ENCODE assay signal across 11 mouse cellular contexts in genomic region chr3:35723586-35724322, GRCm38 (mm10). TPM values are rescaled to one million over a fixed set of nuclear protein-coding genes. Genes with fewer than 3 reads are reported as not detected.
DNase-seq lines count a peak whose midpoint lies in the region; ATAC-seq and TF ChIP-seq lines count a peak whose summit lies in the region.
"Had no signal": no experiment of that assay in that cellular context is flagged by ENCODE, and none has a peak within 500 bp of the region (broad histone marks: within the 10 kb centered on the region; RNA-seq: fewer than 3 reads in every experiment).

No protein-coding gene starts in this region.

- 50% methylated on average over 9 of the region's 9 CpGs for WGBS in forebrain, postnatal 0 days
- 61% methylated on average over 9 of the region's 9 CpGs for WGBS in forebrain, embryonic 14.5 days
- 51% methylated on average over 9 of the region's 9 CpGs for WGBS in hindbrain, embryonic 14.5 days

- no peaks in the 10 kb centered on the region for H3K9me3 ChIP-seq in forebrain, postnatal 0 days (ENCODE audit: low read length)
- H3K9me3 ChIP-seq in forebrain, embryonic 14.5 days (replicated peaks; ENCODE audit: control insufficient read depth, low read length), result no peaks in the 10 kb centered on the region
- no peaks in the 10 kb centered on the region for H3K9me3 ChIP-seq in E14TG2a.4 (ENCODE audit: low read length)
- no peaks in the 10 kb centered on the region for H3K9me3 ChIP-seq in hindbrain, embryonic 14.5 days (ENCODE audit: control insufficient read depth, low read length)
- H3K9me3 ChIP-seq: midbrain, embryonic 12.5 days had no signal

- H3K27ac ChIP-seq in forebrain, postnatal 0 days (ENCODE audit: low read depth, low read length), result no peak overlapping the region
- no peak overlapping the region for H3K27ac ChIP-seq in forebrain, embryonic 14.5 days (ENCODE audit: low read depth, low read length)
- no peak overlapping the region for H3K27ac ChIP-seq in hindbrain, embryonic 14.5 days
- H3K27ac ChIP-seq: midbrain, embryonic 12.5 days had no signal

- no peaks in the 10 kb centered on the region for H3K36me3 ChIP-seq in forebrain, postnatal 0 days (ENCODE audit: insufficient read depth)
- H3K36me3 ChIP-seq in forebrain, embryonic 14.5 days (ENCODE audit: control insufficient read depth, insufficient read depth, low read length), result no peaks in the 10 kb centered on the region
- H3K36me3 ChIP-seq in E14TG2a.4 (ENCODE audit: insufficient read depth, low read length), result no peaks in the 10 kb centered on the region
- H3K36me3 ChIP-seq in hindbrain, embryonic 14.5 days (replicated peaks; ENCODE audit: control insufficient read depth, insufficient read depth), result no peaks in the 10 kb centered on the region
- H3K36me3 ChIP-seq: midbrain, embryonic 12.5 days had no signal

- no peak overlapping the region for H3K9ac ChIP-seq in forebrain, postnatal 0 days
- H3K9ac ChIP-seq in forebrain, embryonic 14.5 days (ENCODE audit: low read length), result no peak overlapping the region
- no peak overlapping the region for H3K9ac ChIP-seq in hindbrain, embryonic 14.5 days
- H3K9ac ChIP-seq: midbrain, embryonic 12.5 days had no signal

- peak; percentile 93 for ATAC-seq in forebrain, postnatal 0 days
- no peak for ATAC-seq in forebrain, embryonic 14.5 days
- no peak for ATAC-seq in hindbrain, embryonic 14.5 days (ENCODE audit: low FRiP score)

- H3K4me3 ChIP-seq in forebrain, postnatal 0 days (ENCODE audit: low read depth, low read length), result no peak overlapping the region
- no peak overlapping the region for H3K4me3 ChIP-seq in forebrain, embryonic 14.5 days (ENCODE audit: low read depth, low read length)
- H3K4me3 ChIP-seq in E14TG2a.4 (replicated peaks; ENCODE audit: low read length), result peak overlapping the region; percentile 63
- no peak overlapping the region for H3K4me3 ChIP-seq in hindbrain, embryonic 14.5 days (replicated peaks; ENCODE audit: low read length)
- H3K4me3 ChIP-seq: midbrain, embryonic 12.5 days had no signal

- no peaks in the 10 kb centered on the region for H3K27me3 ChIP-seq in forebrain, postnatal 0 days (ENCODE audit: insufficient read depth, low read length)
- no peaks in the 10 kb centered on the region for H3K27me3 ChIP-seq in forebrain, embryonic 14.5 days (replicated peaks; ENCODE audit: control insufficient read depth, insufficient read depth, low read length)
- H3K27me3 ChIP-seq in E14TG2a.4 (ENCODE audit: insufficient read depth, low read length), result no peaks in the 10 kb centered on the region
- no peaks in the 10 kb centered on the region for H3K27me3 ChIP-seq in hindbrain, embryonic 14.5 days (ENCODE audit: control insufficient read depth, insufficient read depth, low read length)
- H3K27me3 ChIP-seq: midbrain, embryonic 12.5 days had no signal

- no peak for TF ChIP-seq CTCF in forebrain, postnatal 0 days (IDR thresholded peaks at IDR 0.05; ENCODE audit: low read depth)
- TF ChIP-seq CTCF in E14TG2a.4 (conservative IDR thresholded peaks at IDR 0.05; ENCODE audit: low read length), result no peak

- no peaks in the 10 kb centered on the region for H3K4me1 ChIP-seq in forebrain, postnatal 0 days (ENCODE audit: insufficient read depth)
- no peaks in the 10 kb centered on the region for H3K4me1 ChIP-seq in forebrain, embryonic 14.5 days (ENCODE audit: control insufficient read depth, insufficient read depth, low read length)
- peaks cover 88% of the 10 kb centered on the region for H3K4me1 ChIP-seq in E14TG2a.4 (replicated peaks; ENCODE audit: low read depth, low read length)
- no peaks in the 10 kb centered on the region for H3K4me1 ChIP-seq in hindbrain, embryonic 14.5 days (replicated peaks; ENCODE audit: control insufficient read depth, insufficient read depth, low read length)
- H3K4me1 ChIP-seq: midbrain, embryonic 12.5 days had no signal

- H3K4me2 ChIP-seq in forebrain, postnatal 0 days (ENCODE audit: low read depth), result no peak overlapping the region
- H3K4me2 ChIP-seq in forebrain, embryonic 14.5 days (ENCODE audit: low read length), result no peak overlapping the region
- H3K4me2 ChIP-seq in hindbrain, embryonic 14.5 days (replicated peaks), result no peak overlapping the region
- H3K4me2 ChIP-seq: heart, embryonic 11.5 days; liver, embryonic 11.5 days; midbrain, embryonic 12.5 days had no signal

- DNase-seq in forebrain, postnatal 0 days, result peak; percentile 30
- DNase-seq in forebrain, embryonic 14.5 days (ENCODE audit: low spot score), result no peak
- peak; percentile 49 to 54 for DNase-seq in cerebellum, postnatal 14 days
- DNase-seq in naive thymus-derived CD4-positive, alpha-beta T cell, adult 2 months (ENCODE audit: low read depth), result peak; percentile 62
- DNase-seq in adrenal gland, adult (ENCODE audit: inconsistent age in 2 of 2, low spot score in 1 of 2), result no peak
- no peak for DNase-seq in hindbrain, embryonic 14.5 days (ENCODE audit: low spot score)
- DNase-seq in c-Kit-positive CD71-positive TER-119-positive erythroid progenitor cells, embryonic 14.5 days (ENCODE audit: low spot score), result no peak

RNA-seq across cellular contexts. Expression of gene Atp11b, which starts 30.2 kb away (rescaled TPM):
- total RNA-seq in forebrain, postnatal 0 days (2014; rRNA removed), result 46.7 and 56.4 TPM in 2 replicates
- polyA plus RNA-seq in forebrain, postnatal 0 days (2015; fragmentation: Nextera tagmentation; extraction: Ambion mirVana), result 13.3 and 19.4 TPM in 2 replicates
- polyA plus RNA-seq in forebrain, embryonic 14.5 days (2014; fragmentation: Nextera tagmentation; extraction: Ambion mirVana), result 25.0 and 29.7 TPM in 2 replicates
- polyA plus RNA-seq in hindbrain, embryonic 14.5 days (2014; fragmentation: Nextera tagmentation; extraction: Ambion mirVana), result 48.5 and 53.0 TPM in 2 replicates

Comparison
In these comparisons a context has a peak if more than half of its experiments do, and no peak if none do; other contexts are left out.
1. DNase-seq: peak in forebrain, postnatal 0 days (single experiment), cerebellum, postnatal 14 days (2 of 2) and naive thymus-derived CD4-positive, alpha-beta T cell, adult 2 months (single experiment); none in forebrain, embryonic 14.5 days (single experiment), adrenal gland, adult (0 of 2), hindbrain, embryonic 14.5 days (single experiment) and c-Kit-positive CD71-positive TER-119-positive erythroid progenitor cells, embryonic 14.5 days (single experiment).